Mouse (Mus musculus) midbrain, embryonic 15.5 days (tissue): ENCODE measurements at regions not wholly inside any gene's neighbourhood (a gene's known extent, or its start where the extent isn't known, plus 50 kb on each side); places are given as distances from the start of the nearest gene placed in this dataset.

Experiments used
- ATAC-seq: fragments of 200-750 bp; cut with Nextera tagmentation; replicated peaks from 2 replicates; pipeline ENCODE4 v1.8.0; 2017; ENCODE audit warnings: moderate TSS enrichment
- H3K27ac ChIP-seq: fragments of 300-500 bp; sonication (generic); 2 replicates; pipeline ENCODE4 v1.5.1; 2015; ENCODE audit warnings: mild to moderate bottlenecking, inconsistent platforms
- H3K27me3 ChIP-seq: fragments of 300-500 bp; sonication (generic); replicated peaks from 2 replicates; pipeline ENCODE4 v1.6.1; 2015; ENCODE audit warnings: inconsistent platforms
- H3K36me3 ChIP-seq: fragments of 300-500 bp; sonication (generic); replicated peaks from 2 replicates; pipeline ENCODE4 v1.6.1; 2015; ENCODE audit warnings: inconsistent platforms
- H3K4me1 ChIP-seq: fragments of 300-500 bp; sonication (generic); 2 replicates; pipeline ENCODE4 v1.6.1; 2015; ENCODE audit warnings: inconsistent platforms
- H3K4me2 ChIP-seq: fragments of 300-500 bp; sonication (generic); 2 replicates; pipeline ENCODE4 v1.6.1; 2015; ENCODE audit warnings: inconsistent platforms, mild to moderate bottlenecking, moderate library complexity
- H3K4me3 ChIP-seq: fragments of 300-500 bp; sonication (generic); 2 replicates; pipeline ENCODE4 v1.5.1; 2015; ENCODE audit warnings: mild to moderate bottlenecking, inconsistent platforms
- H3K9ac ChIP-seq: fragments of 300-500 bp; sonication (generic); 2 replicates; pipeline ENCODE4 v1.6.1; 2015; ENCODE audit warnings: mild to moderate bottlenecking, inconsistent platforms
- H3K9me3 ChIP-seq: fragments of 300-500 bp; sonication (generic); 2 replicates; pipeline ENCODE4 v1.6.1; 2016; ENCODE audit warnings: inconsistent platforms
- WGBS: fragments of 180-500 bp; shearing (Covaris S2); methylation state at CpG from one replicate; pipeline ENCODE4 v1.1.7; 2015; ENCODE audit warnings: mixed read lengths; 5-methylcytosine and 5-hydroxymethylcytosine counted together

GRCm38 (mm10) chr7:139741246-139741903 lies 57.8 kb upstream of the Cfap46 start:
- Histone ChIP-seq H3K27me3 (no peaks in the 10 kb centered on the region), H3K9ac (no peak overlapping the region), H3K36me3 (no peaks in the 10 kb centered on the region), H3K4me2 (no peak overlapping the region), H3K4me3 (no peak overlapping the region), H3K27ac (no peak overlapping the region), H3K9me3 (no peaks in the 10 kb centered on the region), H3K4me1 (no peaks in the 10 kb centered on the region; the same call in 1 of the 2 replicates)
- no peak for ATAC-seq
- 71% methylated on average over 13 of the region's 13 CpGs for WGBS

GRCm38 (mm10) chr7:139746803-139747202 lies 63.2 kb upstream of the Cfap46 start:
- Histone ChIP-seq H3K4me2 (no peak overlapping the region), H3K27ac (0 out of 2 replicates have a peak overlapping the region, but pooled peaks have one; percentile 28), H3K36me3 (no peaks in the 10 kb centered on the region), H3K9ac (no peak overlapping the region), H3K4me3 (no peak overlapping the region), H3K27me3 (no peaks in the 10 kb centered on the region), H3K9me3 (no peaks in the 10 kb centered on the region), H3K4me1 (0 out of 2 replicates have a peak, but pooled peaks cover 4% of the 10 kb centered on the region)
- ATAC-seq, result no peak
- WGBS, result 39% methylated on average over 1 of the region's 1 CpGs

GRCm38 (mm10) chr7:139747290-139748067 lies 63.9 kb upstream of the Cfap46 start:
- no peaks in the 10 kb centered on the region for H3K36me3 ChIP-seq
- H3K4me2 ChIP-seq, result no peak overlapping the region
- 60% methylated on average over 11 of the region's 11 CpGs for WGBS
- no peaks in the 10 kb centered on the region for H3K9me3 ChIP-seq
- H3K27ac ChIP-seq, result 0 out of 2 replicates have a peak overlapping the region, but pooled peaks have one; percentile 1
- 0 out of 2 replicates have a peak, but pooled peaks cover 4% of the 10 kb centered on the region for H3K4me1 ChIP-seq
- ATAC-seq, result peak; percentile 75
- H3K27me3 ChIP-seq, result no peaks in the 10 kb centered on the region
- no peak overlapping the region for H3K9ac ChIP-seq
- no peak overlapping the region for H3K4me3 ChIP-seq

GRCm38 (mm10) chr7:139755004-139755403 lies 71.4 kb upstream of the Cfap46 start:
- no peaks in the 10 kb centered on the region for H3K9me3 ChIP-seq
- WGBS, result 92% methylated on average over 8 of the region's 8 CpGs
- no peak for ATAC-seq

GRCm38 (mm10) chr7:139762522-139762921 lies 71.5 kb upstream of the Adgra1 start:
- H3K9me3 ChIP-seq, result no peaks in the 10 kb centered on the region
- WGBS, result 89% methylated on average over 1 of the region's 1 CpGs

More at GRCm38 (mm10) chr7:139755004-139755403, 71.4 kb upstream of the Cfap46 start:
- no peak overlapping the region for H3K4me3 ChIP-seq
- no peaks in the 10 kb centered on the region for H3K4me1 ChIP-seq
- no peak overlapping the region for H3K27ac ChIP-seq
- H3K9ac ChIP-seq, result no peak overlapping the region
- H3K27me3 ChIP-seq, result no peaks in the 10 kb centered on the region
- no peak overlapping the region for H3K4me2 ChIP-seq
- no peaks in the 10 kb centered on the region for H3K36me3 ChIP-seq

GRCm38 (mm10) chr7:139763241-139763640 lies 70.7 kb upstream of the Adgra1 start:
- Histone ChIP-seq H3K27me3 (no peaks in the 10 kb centered on the region), H3K4me1 (no peaks in the 10 kb centered on the region), H3K4me2 (no peak overlapping the region), H3K36me3 (no peaks in the 10 kb centered on the region), H3K9me3 (no peaks in the 10 kb centered on the region), H3K27ac (no peak overlapping the region), H3K4me3 (no peak overlapping the region), H3K9ac (no peak overlapping the region)
- 56% methylated on average over 4 of the region's 4 CpGs for WGBS
- ATAC-seq, result no peak

More at GRCm38 (mm10) chr7:139762522-139762921, 71.5 kb upstream of the Adgra1 start:
- H3K27me3 ChIP-seq, result no peaks in the 10 kb centered on the region
- no peak for ATAC-seq
- H3K9ac ChIP-seq, result no peak overlapping the region
- no peak overlapping the region for H3K27ac ChIP-seq
- H3K4me2 ChIP-seq, result no peak overlapping the region
- no peaks in the 10 kb centered on the region for H3K4me1 ChIP-seq
- no peaks in the 10 kb centered on the region for H3K36me3 ChIP-seq
- H3K4me3 ChIP-seq, result no peak overlapping the region

GRCm38 (mm10) chr7:139766296-139766695 lies 67.7 kb upstream of the Adgra1 start:
- H3K27ac ChIP-seq, result no peak overlapping the region
- 66% methylated on average over 3 of the region's 3 CpGs for WGBS

GRCm38 (mm10) chr7:139769167-139769566 lies 64.8 kb upstream of the Adgra1 start:
- ATAC-seq, result no peak
- no peaks in the 10 kb centered on the region for H3K27me3 ChIP-seq
- no peak overlapping the region for H3K9ac ChIP-seq
- H3K36me3 ChIP-seq, result no peaks in the 10 kb centered on the region
- H3K27ac ChIP-seq, result no peak overlapping the region
- no peak overlapping the region for H3K4me2 ChIP-seq
- H3K9me3 ChIP-seq, result no peaks in the 10 kb centered on the region
- WGBS, result 90% methylated on average over 1 of the region's 1 CpGs
- peaks cover 3% of the 10 kb centered on the region; the same call in 1 of the 2 replicates for H3K4me1 ChIP-seq
- H3K4me3 ChIP-seq, result no peak overlapping the region

More at GRCm38 (mm10) chr7:139766296-139766695, 67.7 kb upstream of the Adgra1 start:
- H3K4me2 ChIP-seq, result no peak overlapping the region
- no peak overlapping the region for H3K4me3 ChIP-seq
- ATAC-seq, result no peak
- no peaks in the 10 kb centered on the region for H3K4me1 ChIP-seq
- no peaks in the 10 kb centered on the region for H3K27me3 ChIP-seq
- H3K9me3 ChIP-seq, result no peaks in the 10 kb centered on the region
- no peaks in the 10 kb centered on the region for H3K36me3 ChIP-seq
- no peak overlapping the region for H3K9ac ChIP-seq

- Histone ChIP-seq H3K9me3 (no peaks in the 10 kb centered on the region), H3K36me3 (no peaks in the 10 kb centered on the region), H3K4me3 (no peak overlapping the region), H3K4me1 (peaks cover 1% of the 10 kb centered on the region; the same call in 1 of the 2 replicates), H3K27me3 (no peaks in the 10 kb centered on the region), H3K4me2 (no peak overlapping the region), H3K9ac (no peak overlapping the region), H3K27ac (no peak overlapping the region)
- 83% methylated on average over 2 of the region's 2 CpGs for WGBS
- ATAC-seq, result no peak
Measured at GRCm38 (mm10) chr7:139777243-139777642, 56.7 kb upstream of the Adgra1 start.

- H3K9me3 ChIP-seq, result no peaks in the 10 kb centered on the region
- H3K27me3 ChIP-seq, result no peaks in the 10 kb centered on the region
- no peaks in the 10 kb centered on the region for H3K4me1 ChIP-seq
- 83% methylated on average over 3 of the region's 3 CpGs for WGBS
- no peaks in the 10 kb centered on the region for H3K36me3 ChIP-seq
- H3K4me2 ChIP-seq, result no peak overlapping the region
- H3K4me3 ChIP-seq, result no peak overlapping the region
- H3K9ac ChIP-seq, result no peak overlapping the region
- no peak overlapping the region for H3K27ac ChIP-seq
- ATAC-seq, result no peak
Measured at GRCm38 (mm10) chr7:139779876-139780275, 54.1 kb upstream of the Adgra1 start.

- H3K36me3 ChIP-seq, result no peaks in the 10 kb centered on the region
- H3K27me3 ChIP-seq, result no peaks in the 10 kb centered on the region
- no peak overlapping the region for H3K27ac ChIP-seq
- no peaks in the 10 kb centered on the region for H3K9me3 ChIP-seq
- no peak overlapping the region for H3K9ac ChIP-seq
- no peaks in the 10 kb centered on the region for H3K4me1 ChIP-seq
- no peak overlapping the region for H3K4me2 ChIP-seq
- WGBS, result 79% methylated on average over 2 of the region's 2 CpGs
- no peak for ATAC-seq
- no peak overlapping the region for H3K4me3 ChIP-seq
Measured at GRCm38 (mm10) chr7:139781513-139781912, 52.5 kb upstream of the Adgra1 start.
